Mouse (Mus musculus) liver, adult 2 months (tissue): ENCODE results near the gene Pten. TPM values are rescaled to one million over a fixed set of nuclear protein-coding genes. Genes with fewer than 3 reads are reported as not detected.
A peak's percentile ranks its signal among the peaks of the same experiment; 100 is the strongest.

Source experiments
- DNase-seq: peaks from one replicate; pipeline ENCODE4 v3.0.0-alpha.2; 2011; ENCODE audit warnings: low read depth, low spot score; ENCODE audit errors: extremely low read depth
- H3K27ac ChIP-seq: fragments of 200-500 bp; replicated peaks from 2 replicates; pipeline ENCODE4 v1.5.1; 2012; ENCODE audit warnings: low read depth, mild to moderate bottlenecking, control low read depth, inconsistent platforms, low read length; ENCODE audit not compliant: insufficient read depth
- H3K27me3 ChIP-seq: fragments of 200-500 bp; 2 replicates; pipeline ENCODE4 v1.6.1; 2012; ENCODE audit warnings: mild to moderate bottlenecking, moderate library complexity, low read length, inconsistent platforms; ENCODE audit not compliant: control insufficient read depth, insufficient read depth
- H3K36me3 ChIP-seq: fragments of 200-500 bp; 2 replicates; pipeline ENCODE4 v1.6.1; 2012; ENCODE audit warnings: low read length, inconsistent platforms; ENCODE audit not compliant: control insufficient read depth, insufficient read depth
- H3K4me1 ChIP-seq: fragments of 200-500 bp; 2 replicates; pipeline ENCODE4 v1.6.1; 2011; ENCODE audit warnings: low read length; ENCODE audit not compliant: control insufficient read depth, insufficient read depth
- H3K4me3 ChIP-seq: fragments of 200-500 bp; 2 replicates; pipeline ENCODE4 v1.5.1; 2011; ENCODE audit warnings: low read depth, mild to moderate bottlenecking, control low read depth, low read length, moderate library complexity; ENCODE audit not compliant: insufficient read depth
- H3K79me2 ChIP-seq: fragments of 200-500 bp; 2 replicates; pipeline ENCODE4 v1.6.1; 2012; ENCODE audit warnings: inconsistent platforms, mild to moderate bottlenecking, low read length, moderate library complexity; ENCODE audit not compliant: control insufficient read depth, insufficient read depth
- H3K9ac ChIP-seq: fragments of 200-500 bp; 2 replicates; pipeline ENCODE4 v1.6.1; 2012; ENCODE audit warnings: low read depth, mild to moderate bottlenecking, control low read depth, inconsistent platforms, low read length
- CTCF ChIP-seq: fragments of 200-500 bp; IDR thresholded peaks from 2 replicates; pipeline ENCODE4 v1.5.1; 2011; ENCODE audit warnings: low read depth, low read length, control low read depth
- POLR2A ChIP-seq: fragments of 200-500 bp; IDR thresholded peaks from 2 replicates; pipeline ENCODE4 v1.6.1; 2011; ENCODE audit warnings: low read length, control low read depth; ENCODE audit not compliant: insufficient read depth; ENCODE audit errors: extremely low read depth
- WGBS: fragments of 180-500 bp; shearing (Covaris S2); methylation state at CpG from one replicate; pipeline ENCODE4 v1.1.7; 2018; 5-methylcytosine and 5-hydroxymethylcytosine counted together
- polyA plus RNA-seq: library from polyadenylated mRNA; depleted of rRNA; stranded (reverse); fragments of >200 nt; gene quantifications from 2 replicates; pipeline ENCODE4 v1.2.3, GENCODE M21; 2012; rRNA removed
- total RNA-seq: library from RNA; depleted of rRNA; stranded (reverse); fragments of >200 nt; gene quantifications from 2 replicates; pipeline ENCODE4 v1.2.3, GENCODE M21; 2014; rRNA removed

The Pten gene
- total RNA-seq, result 78.4 and 80.9 TPM in 2 replicates
- polyA plus RNA-seq, result 12.9 and 17.9 TPM in 2 replicates

DNA sequence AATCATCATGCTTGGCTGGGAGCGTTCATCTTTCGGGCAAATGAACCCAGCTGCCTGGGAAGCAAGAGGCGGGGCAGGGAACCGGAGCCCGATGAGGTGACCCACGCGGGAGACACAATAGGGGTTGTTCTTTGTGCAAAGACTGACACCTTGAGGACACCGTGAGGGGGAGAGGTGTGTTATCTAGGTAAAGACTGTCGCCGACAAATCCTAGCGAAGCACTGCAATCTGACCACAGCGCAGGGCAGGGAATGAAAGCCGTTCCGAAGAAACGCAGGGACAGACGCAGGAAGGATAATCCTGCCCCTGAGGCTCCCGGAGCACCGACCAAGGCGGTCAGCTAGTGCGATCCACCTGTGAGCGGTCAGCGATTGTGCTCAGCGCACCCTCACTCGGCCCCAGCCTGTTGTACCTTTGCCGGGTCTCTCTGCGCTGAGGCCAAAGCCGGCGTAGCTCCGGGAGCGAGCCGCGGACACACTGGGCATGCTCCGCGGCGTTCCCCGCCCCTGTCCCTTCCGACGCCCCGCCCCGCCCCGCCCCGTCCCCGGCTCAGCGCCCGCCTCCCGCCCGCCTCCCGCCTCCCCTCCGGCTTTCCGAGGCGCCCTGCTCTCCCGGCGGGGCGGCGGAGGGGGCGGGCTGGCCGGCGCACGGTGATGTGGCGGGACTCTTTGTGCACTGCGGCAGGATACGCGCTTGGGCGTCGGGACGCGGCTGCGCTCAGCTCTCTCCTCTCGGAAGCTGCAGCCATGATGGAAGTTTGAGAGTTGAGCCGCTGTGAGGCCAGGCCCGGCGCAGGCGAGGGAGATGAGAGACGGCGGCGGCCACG, at the start of gene Pten:
TSS of gene Pten (plus strand) at position 598 of the 826 bp plus-strand sequence.
- WGBS, result under 1% methylated on average over 67 of the region's 77 CpGs
- DNase-seq, result peak; percentile 82
- Histone ChIP-seq H3K9ac (peak within 1 kb of the TSS; percentile 99), H3K4me3 (peak within 1 kb of the TSS; percentile 84), H3K36me3 (no peaks in the 10 kb centered on the region), H3K4me1 (peaks cover 7% of the 10 kb centered on the region), H3K27me3 (no peaks in the 10 kb centered on the region), H3K27ac (peak within 1 kb of the TSS; percentile 93), H3K79me2 (peaks cover 18% of the 10 kb centered on the region)
- TF ChIP-seq CTCF (peak; percentile 1; the same call in 1 of the 2 replicates), POLR2A (peak; percentile 91)

DNA sequence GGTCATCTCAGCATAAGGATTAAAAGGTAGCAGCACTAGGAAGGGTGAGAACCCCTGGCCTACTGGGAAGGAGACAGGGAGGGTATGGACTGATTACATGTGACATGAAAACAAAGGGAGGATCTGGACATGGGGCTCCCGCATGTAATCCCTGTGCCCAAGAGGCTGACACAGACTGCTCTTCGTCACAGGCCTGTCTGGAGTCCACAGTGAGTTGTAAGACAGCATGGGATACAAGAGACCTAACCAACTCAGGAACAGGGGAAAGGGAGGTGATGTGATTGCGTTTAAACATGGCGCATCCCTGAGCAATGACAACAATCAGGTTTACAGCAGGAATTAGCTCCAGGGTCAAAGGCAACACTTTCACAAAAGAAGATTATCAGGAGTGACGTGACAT, 48.3 kb upstream of the Pten start:
- no peaks in the 10 kb centered on the region for H3K27me3 ChIP-seq
- H3K79me2 ChIP-seq, result peaks cover 14% of the 10 kb centered on the region; the same call in 1 of the 2 replicates
- no peak for TF ChIP-seq POLR2A
- no peak for TF ChIP-seq CTCF
- H3K4me1 ChIP-seq, result peaks cover 10% of the 10 kb centered on the region
- H3K36me3 ChIP-seq, result peaks cover 9% of the 10 kb centered on the region
- DNase-seq, result no peak
- H3K27ac ChIP-seq, result no peak overlapping the region
- 91% methylated on average over 5 of the region's 5 CpGs for WGBS
- no peak overlapping the region for H3K9ac ChIP-seq
- no peak overlapping the region for H3K4me3 ChIP-seq

DNA sequence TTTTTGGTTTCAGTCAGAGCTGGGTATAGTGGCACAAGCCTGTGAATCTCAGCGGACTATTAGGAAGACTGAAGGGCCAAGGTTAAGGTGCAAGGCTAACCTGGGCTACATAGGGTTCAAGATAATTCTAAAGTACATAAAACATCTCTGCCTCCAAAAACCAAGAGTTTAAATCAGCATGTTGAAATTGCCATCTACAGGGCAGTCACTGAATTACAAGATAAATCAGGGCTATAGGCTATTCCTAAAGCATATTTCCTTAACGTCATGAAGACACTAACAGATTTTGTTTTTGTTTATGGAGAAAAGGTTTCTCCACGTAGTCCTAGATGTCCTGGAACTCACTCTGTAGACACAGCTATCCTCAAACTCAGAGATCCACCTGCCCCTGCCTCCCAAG, 47.0 kb upstream of the Pten start:
- peaks cover 10% of the 10 kb centered on the region for H3K4me1 ChIP-seq
- no peak overlapping the region for H3K27ac ChIP-seq
- DNase-seq, result peak; percentile 31
- TF ChIP-seq CTCF, result 0 out of 2 replicates have a peak, but pooled peaks have one; percentile 18
- TF ChIP-seq POLR2A, result no peak
- H3K9ac ChIP-seq, result no peak overlapping the region
- 49% methylated on average over 3 of the region's 3 CpGs for WGBS
- H3K36me3 ChIP-seq, result peaks cover 6% of the 10 kb centered on the region
- H3K4me3 ChIP-seq, result no peak overlapping the region
- no peaks in the 10 kb centered on the region for H3K27me3 ChIP-seq
- peaks cover 14% of the 10 kb centered on the region; the same call in 1 of the 2 replicates for H3K79me2 ChIP-seq

DNA sequence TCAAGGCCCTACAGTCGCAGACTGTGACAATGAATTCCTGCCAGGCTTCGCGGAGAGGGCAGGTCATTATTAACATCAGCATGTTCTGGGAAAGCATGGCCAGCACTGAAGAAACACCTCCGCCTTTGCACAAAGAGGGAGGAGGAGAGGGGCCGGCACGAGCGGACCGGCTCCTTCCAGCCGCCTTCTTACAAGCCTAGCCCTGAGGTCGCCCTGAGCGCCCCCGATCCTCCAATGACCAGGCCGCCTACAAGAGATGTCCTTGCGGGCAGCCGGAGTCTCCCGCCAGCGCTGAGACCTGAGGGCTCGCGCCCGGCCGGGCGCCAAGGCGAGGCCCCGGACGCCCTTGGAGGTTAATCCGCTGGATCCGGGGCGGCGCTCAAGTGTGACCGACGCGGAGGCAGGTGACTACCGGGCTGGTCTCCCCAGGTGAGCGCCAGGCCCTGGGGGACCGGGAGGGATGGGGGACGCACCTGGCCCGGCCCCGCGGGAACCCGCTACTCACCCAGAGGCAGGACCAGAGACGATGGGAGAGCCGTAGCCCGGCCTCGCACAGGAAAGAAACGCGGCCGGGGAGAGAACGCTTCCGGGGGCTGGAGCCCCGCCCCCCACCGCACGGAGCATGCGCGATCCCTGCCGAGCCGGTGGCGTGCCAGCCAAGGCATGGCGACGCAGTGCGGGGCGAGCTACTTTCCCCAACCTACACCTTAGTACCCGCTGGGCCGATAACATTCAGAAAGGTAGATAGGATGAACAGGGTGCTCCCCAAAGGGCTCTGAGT, 45.3 kb upstream of the Pten start:
- Histone ChIP-seq H3K27me3 (no peaks in the 10 kb centered on the region), H3K4me1 (peaks cover 10% of the 10 kb centered on the region), H3K9ac (peak overlapping the region; percentile 97), H3K79me2 (peaks cover 14% of the 10 kb centered on the region; the same call in 1 of the 2 replicates), H3K4me3 (peak overlapping the region; percentile 95), H3K27ac (peak overlapping the region; percentile 95), H3K36me3 (no peaks in the 10 kb centered on the region; the same call in 1 of the 2 replicates)
- peak; percentile 87 for TF ChIP-seq POLR2A
- TF ChIP-seq CTCF, result no peak
- DNase-seq, result peak; percentile 71
- under 1% methylated on average over 63 of the region's 63 CpGs for WGBS

DNA sequence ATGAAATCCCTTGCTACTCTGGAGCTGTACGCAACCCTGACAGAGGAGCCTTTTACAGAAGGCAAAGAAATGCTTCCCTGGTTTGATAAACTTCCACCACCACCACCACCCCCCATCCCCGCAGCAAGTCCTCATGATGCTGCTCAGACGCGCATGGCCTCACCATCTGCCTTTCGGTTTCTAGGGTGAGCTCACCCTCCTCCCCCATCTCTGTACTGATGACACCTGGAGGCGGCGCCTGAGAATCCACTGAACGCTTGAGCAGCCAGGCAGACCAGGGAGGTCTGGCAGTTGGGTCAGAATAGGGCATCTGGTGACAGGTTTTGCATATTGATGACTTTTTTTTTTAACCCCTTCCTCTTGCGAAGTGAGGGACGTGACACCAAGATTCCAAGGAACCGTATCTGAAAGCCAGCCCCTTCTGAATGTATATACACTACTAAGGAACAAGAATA, 44.7 kb upstream of the Pten start:
- under 1% methylated on average over 11 of the region's 11 CpGs for WGBS
- Histone ChIP-seq H3K36me3 (no peaks in the 10 kb centered on the region; the same call in 1 of the 2 replicates), H3K4me3 (peak overlapping the region; percentile 95), H3K4me1 (peaks cover 10% of the 10 kb centered on the region), H3K79me2 (peaks cover 14% of the 10 kb centered on the region; the same call in 1 of the 2 replicates), H3K9ac (peak overlapping the region; percentile 71), H3K27me3 (no peaks in the 10 kb centered on the region), H3K27ac (peak overlapping the region; percentile 95)
- no peak for TF ChIP-seq CTCF
- TF ChIP-seq POLR2A, result no peak
- DNase-seq, result peak; percentile 75

DNA sequence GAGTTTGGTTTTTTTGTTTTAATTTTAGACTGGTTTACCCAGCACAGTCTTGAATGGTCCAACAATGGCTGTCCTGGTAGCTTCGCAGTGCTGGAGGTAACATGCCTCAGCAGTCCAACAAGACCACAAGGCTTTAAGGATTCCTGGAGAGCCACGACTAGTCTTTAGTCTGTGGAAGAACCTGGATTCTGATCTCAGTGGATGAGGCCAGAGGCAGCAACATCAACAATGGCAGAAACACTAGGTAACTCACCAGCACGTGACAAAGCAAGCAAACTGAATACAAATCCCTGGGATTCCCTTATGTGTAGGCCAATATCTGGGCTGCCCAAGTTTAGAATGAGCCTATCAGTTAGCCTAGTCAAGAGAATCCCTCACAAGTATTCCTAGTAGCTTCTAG, 43.8 kb upstream of the Pten start:
- 88% methylated on average over 3 of the region's 3 CpGs for WGBS
- Histone ChIP-seq H3K4me3 (no peak overlapping the region), H3K4me1 (peaks cover 10% of the 10 kb centered on the region), H3K9ac (no peak overlapping the region), H3K27ac (no peak overlapping the region), H3K27me3 (no peaks in the 10 kb centered on the region), H3K79me2 (peaks cover 14% of the 10 kb centered on the region; the same call in 1 of the 2 replicates), H3K36me3 (no peaks in the 10 kb centered on the region; the same call in 1 of the 2 replicates)
- TF ChIP-seq CTCF, result no peak
- no peak for TF ChIP-seq POLR2A
- no peak for DNase-seq
